Mouse (Mus musculus) gastrocnemius, postnatal 25 days (tissue): ENCODE measurements at regions not wholly inside any gene's neighbourhood (a gene's known extent, or its start where the extent isn't known, plus 50 kb on each side); places are given as distances from the start of the nearest gene placed in this dataset.

Experiments
- DNase-seq: peaks from one replicate; pipeline ENCODE4 v3.0.0; 2022

- DNase-seq = no peak
Observed at GRCm38 (mm10) chr3:132484814-132485213, 144.8 kb upstream of the Gimd1 start.

- DNase-seq = no peak
Observed at GRCm38 (mm10) chr3:132485553-132485952, 144.1 kb upstream of the Gimd1 start.

GRCm38 (mm10) chr3:132506095-132506494 lies 123.5 kb upstream of the Gimd1 start:
- DNase-seq = no peak

- no peak for DNase-seq
Observed at GRCm38 (mm10) chr3:132510240-132510639, 119.4 kb upstream of the Gimd1 start.

- DNase-seq = no peak
Observed at GRCm38 (mm10) chr3:132512526-132513102, 117.0 kb upstream of the Gimd1 start.

GRCm38 (mm10) chr3:132533323-132533904 lies 96.2 kb upstream of the Gimd1 start:
- DNase-seq = no peak

GRCm38 (mm10) chr3:132539780-132540658 lies 89.6 kb upstream of the Gimd1 start:
- no peak for DNase-seq

GRCm38 (mm10) chr3:132551238-132551808 lies 78.3 kb upstream of the Gimd1 start:
- no peak for DNase-seq

- no peak for DNase-seq
Observed at GRCm38 (mm10) chr3:132565755-132566154, 63.9 kb upstream of the Gimd1 start.

- no peak for DNase-seq
Observed at GRCm38 (mm10) chr3:132566301-132566700, 63.3 kb upstream of the Gimd1 start.
